Mouse (Mus musculus): ENCODE data around the gene Tph2.
"Not testable (repeated sequence)": the region's sequence is repeated elsewhere in the genome, so short reads cannot be mapped to it uniquely, and the experiment has no call there.

Gene Tph2

DNA sequence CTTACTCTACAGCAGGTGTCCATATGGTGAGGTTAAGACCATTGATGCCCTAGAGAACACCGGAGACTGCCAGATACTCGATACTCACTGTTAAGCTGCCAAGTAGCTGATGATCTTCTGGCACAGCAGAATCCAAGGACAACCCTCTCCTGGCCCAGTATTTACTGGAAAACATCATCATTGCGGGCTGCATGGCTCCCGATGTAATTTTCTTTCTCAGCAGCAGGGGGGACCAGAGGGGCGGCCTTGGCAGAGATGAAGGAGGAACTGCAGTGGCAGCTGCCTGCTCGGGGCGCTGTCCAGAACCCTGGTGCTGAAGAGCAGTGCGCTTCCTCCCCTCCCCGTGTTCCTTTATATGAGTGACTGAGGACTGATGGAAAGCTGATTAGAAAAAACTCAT is at the start of gene Tph2:
Gene Tph2, minus strand, starts transcription at position 326 of the 400 bp plus-strand sequence.
- DNase-seq: peak; percentile 17

DNA sequence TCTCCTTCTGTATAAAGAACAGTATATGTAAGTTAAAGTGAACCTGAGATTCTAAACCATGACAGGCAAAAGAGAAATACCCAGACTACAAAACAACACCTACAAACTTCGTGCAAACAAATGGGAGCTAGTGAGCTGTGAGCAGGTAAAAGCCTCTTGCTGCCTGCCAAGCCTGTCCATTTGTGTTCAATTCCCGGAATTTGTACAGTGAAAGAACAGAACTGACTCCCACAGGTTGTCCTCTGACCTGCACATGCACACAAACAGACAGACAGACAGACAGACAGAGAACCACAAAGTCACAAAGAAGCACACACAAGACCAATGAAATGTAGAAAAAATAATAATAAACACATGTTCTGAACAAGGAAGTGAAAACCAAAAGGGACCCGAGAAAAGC is 49.0 kb upstream of the Tph2 start:
- no peak for DNase-seq

- no peak for DNase-seq
Observed at GRCm38 (mm10) chr10:115232513-115232912, 47.7 kb upstream of the Tph2 start.

- DNase-seq: no peak
Observed at GRCm38 (mm10) chr10:115229023-115229422, 44.2 kb upstream of the Tph2 start.

DNA sequence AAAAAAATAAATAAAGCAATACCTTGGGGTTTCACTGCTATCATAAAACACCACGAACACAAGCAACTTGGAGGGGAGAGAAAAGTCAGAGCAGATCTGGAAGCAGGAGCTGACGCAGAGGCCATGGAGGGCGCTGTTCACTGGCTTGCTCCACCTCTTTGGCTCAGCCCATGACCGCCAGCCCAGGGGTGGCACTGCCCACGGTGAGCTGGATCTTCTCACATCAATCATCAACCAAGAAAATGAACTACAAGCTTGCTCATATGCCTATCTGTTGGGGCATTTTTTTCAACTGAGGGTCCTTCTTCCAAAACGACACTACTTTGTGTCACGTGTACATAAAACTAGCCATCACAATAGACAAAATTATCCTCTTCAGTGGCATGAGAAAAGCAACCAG is 41.8 kb upstream of the Tph2 start:
- DNase-seq: peak; percentile 17

DNA sequence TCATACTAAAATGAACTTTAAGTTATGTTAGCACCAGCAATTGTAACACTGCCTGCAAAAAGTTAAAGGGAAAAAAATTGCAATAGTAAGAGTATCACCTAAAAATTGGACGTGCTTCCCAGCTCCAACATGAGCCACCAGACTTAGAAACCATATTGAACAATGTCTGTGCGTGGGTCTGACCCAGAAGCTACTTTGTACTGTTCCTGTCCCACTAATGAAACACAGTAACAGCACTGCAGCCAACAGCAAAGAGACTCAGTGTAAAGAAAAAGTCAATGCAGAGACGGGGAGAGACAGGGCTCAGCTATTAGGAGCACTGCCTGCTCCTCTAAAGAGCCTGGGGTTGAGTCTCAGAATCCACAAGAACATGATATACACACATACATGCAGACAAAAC is 39.0 kb upstream of the Tph2 start:
- DNase-seq: no peak

- DNase-seq: no peak
Observed at GRCm38 (mm10) chr10:115212916-115213580, 28.2 kb upstream of the Tph2 start.

GRCm38 (mm10) chr10:115205825-115206224 is 21.0 kb upstream of the Tph2 start:
- no peak for DNase-seq

DNA sequence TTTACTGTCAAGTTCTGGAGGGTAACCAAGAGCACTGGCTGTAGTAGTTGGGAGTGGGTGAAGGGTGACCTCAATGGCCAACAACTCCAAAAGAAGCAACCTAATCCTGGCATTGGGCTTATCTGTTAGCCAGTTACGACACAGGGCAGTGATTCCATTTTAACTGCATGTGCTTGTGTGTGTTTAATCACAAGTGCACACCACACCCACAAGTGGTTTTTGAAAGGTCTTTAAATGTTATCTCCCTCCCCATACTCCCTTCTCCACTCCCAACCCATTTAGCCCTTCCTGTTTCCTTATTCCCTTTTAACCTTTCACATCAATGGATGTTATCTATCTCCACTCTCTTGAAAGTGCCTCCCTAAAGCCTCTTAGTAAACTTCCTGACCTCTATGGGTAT is 20.5 kb upstream of the Tph2 start:
- DNase-seq: no peak

DNA sequence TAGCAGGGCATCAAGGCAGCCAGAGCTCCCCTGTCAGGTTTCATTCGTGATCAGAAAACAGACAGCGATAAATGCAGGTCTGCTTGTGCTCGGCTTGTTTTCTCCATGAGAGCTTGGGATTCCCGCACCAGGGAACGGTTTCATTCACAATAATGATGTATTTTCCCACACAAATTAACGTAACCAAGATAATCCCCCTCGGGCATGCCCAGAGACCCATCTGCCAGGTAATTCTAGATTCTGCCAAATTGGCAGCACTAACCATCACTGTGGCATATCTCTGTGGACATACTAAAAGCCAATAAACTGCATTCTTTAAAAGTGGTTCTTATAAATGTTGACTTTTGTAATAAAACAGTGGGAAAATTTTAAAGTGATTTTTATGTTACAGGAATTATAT is 6.4 kb upstream of the Tph2 start:
- DNase-seq: no peak

- DNase-seq: no peak
Observed at GRCm38 (mm10) chr10:115187390-115187789, 2.6 kb upstream of the Tph2 start.

GRCm38 (mm10) chr10:115181034-115181433 is 3.8 kb downstream of the Tph2 start:
- DNase-seq: no peak

DNA sequence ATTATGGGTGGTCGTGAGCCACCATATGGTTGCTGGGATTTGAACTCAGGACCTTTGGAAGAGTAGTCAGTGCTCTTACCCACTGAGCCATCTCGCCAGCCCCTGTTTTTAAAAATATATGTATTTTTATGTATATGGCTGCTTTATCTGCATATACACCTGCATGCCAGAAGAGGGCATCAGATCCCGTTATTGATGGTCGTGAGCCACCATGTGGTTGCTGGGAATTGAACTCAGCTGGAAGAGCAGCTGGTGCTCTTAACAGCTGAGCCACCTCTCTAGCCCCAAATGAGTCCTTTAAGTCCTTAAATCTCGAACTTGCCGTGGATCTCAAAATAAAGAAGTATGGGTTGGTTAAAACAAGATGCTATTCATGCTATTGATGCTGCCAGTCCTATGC is 6.8 kb downstream of the Tph2 start:
- not testable (repeated sequence) for DNase-seq

GRCm38 (mm10) chr10:115175591-115175991 is 9.2 kb downstream of the Tph2 start:
- DNase-seq: no peak

DNA sequence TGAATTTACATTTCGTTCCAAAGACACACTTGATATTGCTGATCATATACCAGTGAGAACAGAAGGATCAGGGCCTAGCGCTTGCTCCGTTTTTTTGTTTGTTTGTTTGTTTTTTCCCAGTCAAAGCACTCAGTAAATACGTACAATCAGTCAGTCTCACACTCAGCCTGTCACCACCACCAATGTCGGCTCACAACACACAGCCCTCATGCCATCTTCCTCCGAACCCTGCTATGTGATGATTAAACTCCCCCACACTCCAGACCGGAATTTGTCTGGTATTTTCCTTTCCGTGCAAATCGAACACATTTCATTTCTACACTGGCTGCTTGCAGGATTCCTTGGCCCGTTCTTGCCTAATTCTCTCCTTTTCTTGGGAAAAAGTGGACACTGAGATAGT is 11.5 kb downstream of the Tph2 start:
- no peak for DNase-seq

DNA sequence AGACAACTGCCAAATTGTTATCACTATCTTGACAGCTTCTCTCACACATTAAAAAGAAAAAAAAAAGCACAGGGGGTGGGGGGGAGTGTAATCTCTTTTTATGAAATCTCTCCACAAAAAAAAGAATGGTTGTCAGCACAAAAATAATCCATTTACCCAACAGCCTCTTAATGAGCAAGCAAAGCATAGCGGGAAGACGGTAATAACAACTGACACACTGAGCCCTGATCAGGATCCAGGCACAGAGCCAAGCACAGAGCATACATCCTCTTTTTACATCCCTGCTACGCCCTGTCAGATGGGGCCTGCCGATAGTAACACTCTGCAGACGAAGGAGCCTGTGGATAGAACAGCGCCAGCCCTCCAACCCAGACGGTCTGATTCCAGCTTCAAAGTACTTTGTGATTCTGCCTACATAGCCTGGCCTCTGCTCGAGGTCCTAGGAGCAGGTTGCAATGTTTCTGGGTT is 13.4 kb downstream of the Tph2 start:
- DNase-seq: no peak

DNA sequence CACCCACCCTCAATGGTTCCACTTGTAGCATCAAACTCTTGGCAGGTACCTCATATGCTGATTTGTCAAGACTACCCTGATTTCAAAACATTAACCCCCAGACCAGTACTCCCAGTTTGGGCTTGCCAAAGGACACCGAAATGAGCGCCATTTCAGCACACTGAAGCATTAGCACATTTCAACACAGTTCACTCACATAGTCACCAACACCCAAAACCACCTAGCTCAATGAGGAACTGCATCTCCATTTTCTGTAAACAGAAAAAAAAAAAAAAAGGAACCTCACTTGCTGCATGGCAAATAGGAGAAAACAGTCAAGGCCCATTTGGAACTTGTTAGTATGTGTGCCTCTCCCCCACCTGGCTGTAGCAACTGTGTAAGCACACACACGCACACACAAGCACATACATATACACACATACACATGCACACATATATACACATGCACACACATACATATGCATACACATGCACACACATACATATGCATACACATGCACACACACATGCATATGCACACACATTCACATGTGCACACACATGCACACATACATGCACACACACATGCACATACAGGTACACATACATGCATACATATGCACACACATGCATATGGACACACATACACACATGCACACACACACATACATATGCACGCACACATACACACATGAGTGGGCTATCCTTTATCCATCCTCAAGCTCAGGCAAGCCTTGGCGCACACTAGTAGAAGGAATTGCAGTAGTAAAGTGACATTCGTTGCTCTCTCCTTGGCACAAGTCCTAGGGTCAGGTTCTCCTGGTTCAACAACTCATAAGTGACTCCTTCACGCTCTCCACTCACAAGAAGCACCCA is 14.1 kb downstream of the Tph2 start:
- no peak for DNase-seq

DNA sequence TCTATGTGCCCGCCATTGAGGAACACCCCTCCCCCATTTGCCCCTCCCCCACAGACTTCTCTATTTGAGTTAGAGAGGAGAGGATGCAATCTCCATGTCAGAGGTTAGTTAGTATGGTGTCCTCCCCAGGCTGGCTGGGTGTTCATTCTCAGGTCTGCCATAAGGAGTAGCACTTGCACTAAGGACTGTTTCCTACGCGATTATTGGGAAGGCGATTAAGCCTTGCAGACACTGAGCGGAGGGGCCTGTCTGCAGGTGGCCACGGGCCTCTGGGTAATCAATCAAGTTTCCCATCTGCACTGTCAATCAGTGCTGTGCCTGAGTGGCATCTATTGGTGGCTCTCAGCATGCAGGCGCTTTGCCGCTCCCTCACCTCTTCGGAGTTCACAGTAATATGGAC is 15.4 kb downstream of the Tph2 start:
- no peak for DNase-seq

- DNase-seq: no peak
Observed at GRCm38 (mm10) chr10:115160289-115160688, 24.5 kb downstream of the Tph2 start.

GRCm38 (mm10) chr10:115147308-115147707 is 37.5 kb downstream of the Tph2 start:
- DNase-seq: no peak

- no peak for DNase-seq
Observed at GRCm38 (mm10) chr10:115146257-115146898, 38.4 kb downstream of the Tph2 start.

GRCm38 (mm10) chr10:115144542-115144941 is 40.3 kb downstream of the Tph2 start:
- DNase-seq: no peak

GRCm38 (mm10) chr10:115143641-115144040 is 41.2 kb downstream of the Tph2 start:
- no peak for DNase-seq

- DNase-seq: no peak
Observed at GRCm38 (mm10) chr10:115137016-115137415, 47.8 kb downstream of the Tph2 start.

Data from kidney, adult 11 months (tissue).